Mouse (Mus musculus) limb, embryonic 13.5 days (tissue): ENCODE measurements around the gene Tmem104. TPM values are rescaled to one million over a fixed set of nuclear protein-coding genes. Genes with fewer than 3 reads are reported as not detected.

Experiments used
- ATAC-seq: fragments of 200-750 bp; cut with Nextera tagmentation; 2 replicates; pipeline ENCODE4 v1.8.0; 2017; ENCODE audit warnings: low read depth, moderate number of reproducible peaks, moderate TSS enrichment; ENCODE audit not compliant: low FRiP score
- H3K27ac ChIP-seq: fragments of 300-500 bp; sonication (generic); 2 replicates; pipeline ENCODE4 v1.5.1; 2015; ENCODE audit warnings: inconsistent platforms, mild to moderate bottlenecking, moderate library complexity
- H3K27me3 ChIP-seq: fragments of 300-500 bp; sonication (generic); 2 replicates; pipeline ENCODE4 v1.6.1; 2015; ENCODE audit warnings: mild to moderate bottlenecking, inconsistent platforms
- H3K36me3 ChIP-seq: fragments of 300-500 bp; sonication (generic); 2 replicates; pipeline ENCODE4 v1.6.1; 2015; ENCODE audit warnings: inconsistent platforms, mild to moderate bottlenecking, moderate library complexity
- H3K4me1 ChIP-seq: fragments of 300-500 bp; sonication (generic); 2 replicates; pipeline ENCODE4 v1.6.1; 2015; ENCODE audit warnings: inconsistent platforms
- H3K4me2 ChIP-seq: fragments of 300-500 bp; sonication (generic); replicated peaks from 2 replicates; pipeline ENCODE4 v1.6.1; 2015; ENCODE audit warnings: inconsistent platforms, mild to moderate bottlenecking, moderate library complexity
- H3K4me3 ChIP-seq: fragments of 300-500 bp; sonication (generic); 2 replicates; pipeline ENCODE4 v1.5.1; 2015; ENCODE audit warnings: moderate library complexity, mild to moderate bottlenecking, inconsistent platforms
- H3K9ac ChIP-seq: fragments of 300-500 bp; sonication (generic); 2 replicates; pipeline ENCODE4 v1.6.1; 2015; ENCODE audit warnings: mild to moderate bottlenecking, inconsistent platforms
- H3K9me3 ChIP-seq: fragments of 300-500 bp; sonication (generic); 2 replicates; pipeline ENCODE4 v1.6.1; 2016; ENCODE audit warnings: inconsistent platforms
- WGBS: fragments of 180-500 bp; shearing (Covaris S2); methylation state at CpG from one replicate; pipeline ENCODE4 v1.1.7; 2015; 5-methylcytosine and 5-hydroxymethylcytosine counted together
- polyA plus RNA-seq: library from polyadenylated mRNA; unstranded; fragments of >200 nt; fragmentation: Nextera tagmentation; extraction: Ambion mirVana; gene quantifications from 2 replicates; pipeline ENCODE4 v1.2.1, GENCODE M21; 2015

Tmem104 gene
- polyA plus RNA-seq, 1 experiment from 2014 or later = 10.9 TPM

- ATAC-seq = no peak
- 88% methylated on average over 13 of the region's 13 CpGs for WGBS
- Histone ChIP-seq H3K4me3 (no peak overlapping the region), H3K36me3 (peaks cover 22% of the 10 kb centered on the region), H3K4me2 (peak overlapping the region; percentile 87; the same call in 1 of the 2 replicates), H3K9ac (no peak overlapping the region), H3K27me3 (no peaks in the 10 kb centered on the region), H3K4me1 (peaks cover 16% of the 10 kb centered on the region), H3K27ac (no peak overlapping the region), H3K9me3 (no peaks in the 10 kb centered on the region)
These were observed 1.4 kb downstream of the Tmem104 start for GRCm38 (mm10) chr11:115188539-115189231.

GRCm38 (mm10) chr11:115189304-115189703, 2.0 kb downstream of the Tmem104 start:
- no peak overlapping the region for H3K4me3 ChIP-seq
- H3K9me3 ChIP-seq = no peaks in the 10 kb centered on the region
- H3K4me2 ChIP-seq = no peak overlapping the region
- H3K9ac ChIP-seq = no peak overlapping the region
- H3K27ac ChIP-seq = no peak overlapping the region
- WGBS = 92% methylated on average over 6 of the region's 6 CpGs
- peaks cover 22% of the 10 kb centered on the region for H3K36me3 ChIP-seq
- ATAC-seq = no peak
- peaks cover 16% of the 10 kb centered on the region for H3K4me1 ChIP-seq
- H3K27me3 ChIP-seq = no peaks in the 10 kb centered on the region

- Histone ChIP-seq H3K9me3 (no peaks in the 10 kb centered on the region), H3K4me2 (no peak overlapping the region), H3K9ac (no peak overlapping the region), H3K27me3 (no peaks in the 10 kb centered on the region), H3K4me3 (no peak overlapping the region), H3K27ac (no peak overlapping the region), H3K36me3 (peaks cover 25% of the 10 kb centered on the region), H3K4me1 (peaks cover 7% of the 10 kb centered on the region)
- 64% methylated on average over 9 of the region's 9 CpGs for WGBS
- ATAC-seq = no peak
These were observed 4.9 kb downstream of the Tmem104 start for GRCm38 (mm10) chr11:115192180-115192579.

- Histone ChIP-seq H3K4me2 (no peak overlapping the region), H3K9me3 (no peaks in the 10 kb centered on the region), H3K36me3 (peaks cover 32% of the 10 kb centered on the region), H3K9ac (no peak overlapping the region), H3K27me3 (no peaks in the 10 kb centered on the region), H3K4me3 (no peak overlapping the region), H3K27ac (no peak overlapping the region), H3K4me1 (no peaks in the 10 kb centered on the region; the same call in 1 of the 2 replicates)
- no peak for ATAC-seq
- 89% methylated on average over 6 of the region's 6 CpGs for WGBS
These were observed 7.4 kb downstream of the Tmem104 start for GRCm38 (mm10) chr11:115194693-115195092.

GRCm38 (mm10) chr11:115195933-115196332, 8.6 kb downstream of the Tmem104 start:
- no peaks in the 10 kb centered on the region for H3K9me3 ChIP-seq
- H3K4me1 ChIP-seq = no peaks in the 10 kb centered on the region; the same call in 1 of the 2 replicates
- no peak overlapping the region for H3K4me3 ChIP-seq
- WGBS = 88% methylated on average over 5 of the region's 5 CpGs
- H3K36me3 ChIP-seq = peaks cover 35% of the 10 kb centered on the region
- H3K4me2 ChIP-seq = no peak overlapping the region
- no peaks in the 10 kb centered on the region for H3K27me3 ChIP-seq
- ATAC-seq = no peak
- no peak overlapping the region for H3K27ac ChIP-seq
- H3K9ac ChIP-seq = no peak overlapping the region

DNA sequence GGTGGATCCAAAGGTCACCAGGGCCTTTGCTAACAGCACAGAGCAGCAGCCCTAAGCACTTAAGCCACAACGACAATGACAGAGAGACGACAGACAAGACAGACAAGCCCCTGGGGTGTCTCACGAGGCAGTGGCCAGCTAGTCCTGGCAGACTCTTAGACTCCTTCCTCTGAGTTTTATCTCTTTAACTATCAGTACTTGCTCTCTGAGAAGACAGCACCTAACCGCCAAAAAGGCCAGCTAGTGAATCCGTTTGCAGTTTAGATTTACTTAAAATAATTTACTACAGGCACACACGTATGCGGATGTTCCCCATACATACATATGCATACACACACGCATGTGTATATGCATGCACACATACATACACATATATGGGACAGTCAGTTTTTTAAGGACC, 10.3 kb downstream of the Tmem104 start:
- Histone ChIP-seq H3K9me3 (no peaks in the 10 kb centered on the region), H3K27me3 (no peaks in the 10 kb centered on the region), H3K36me3 (peaks cover 36% of the 10 kb centered on the region), H3K4me2 (no peak overlapping the region), H3K4me3 (no peak overlapping the region), H3K9ac (no peak overlapping the region), H3K4me1 (no peaks in the 10 kb centered on the region), H3K27ac (no peak overlapping the region)
- WGBS = 71% methylated on average over 8 of the region's 8 CpGs
- ATAC-seq = no peak

- H3K4me3 ChIP-seq = no peak overlapping the region
- no peaks in the 10 kb centered on the region for H3K4me1 ChIP-seq
- no peak for ATAC-seq
- no peaks in the 10 kb centered on the region for H3K27me3 ChIP-seq
- H3K4me2 ChIP-seq = no peak overlapping the region
- peaks cover 36% of the 10 kb centered on the region for H3K36me3 ChIP-seq
- no peak overlapping the region for H3K9ac ChIP-seq
- no peaks in the 10 kb centered on the region for H3K9me3 ChIP-seq
- no peak overlapping the region for H3K27ac ChIP-seq
- 41% methylated on average over 12 of the region's 12 CpGs for WGBS
These were observed 11.7 kb downstream of the Tmem104 start for GRCm38 (mm10) chr11:115198932-115199384.

DNA sequence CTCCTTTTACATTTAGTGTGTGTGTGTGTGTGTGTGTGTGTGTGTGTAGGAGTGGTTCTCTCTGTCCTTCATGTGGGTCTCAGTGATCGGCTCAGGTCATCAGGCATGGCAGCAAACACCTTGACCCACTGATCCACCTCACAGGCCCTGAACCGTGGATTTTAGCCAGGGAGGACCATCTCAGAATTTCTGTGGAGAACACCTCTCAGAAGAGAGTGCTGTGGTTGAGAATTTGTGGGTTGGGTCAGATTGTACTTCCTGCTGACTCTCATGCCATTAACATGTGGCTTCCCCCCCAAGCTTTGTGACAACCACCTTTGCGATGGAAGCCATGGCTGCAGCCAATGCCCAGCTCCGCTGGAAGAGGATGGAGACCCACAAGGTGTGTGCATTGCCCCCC, 13.2 kb downstream of the Tmem104 start:
- Histone ChIP-seq H3K4me3 (no peak overlapping the region), H3K27me3 (no peaks in the 10 kb centered on the region), H3K36me3 (peaks cover 46% of the 10 kb centered on the region), H3K27ac (no peak overlapping the region), H3K9me3 (no peaks in the 10 kb centered on the region), H3K9ac (no peak overlapping the region), H3K4me1 (no peaks in the 10 kb centered on the region), H3K4me2 (no peak overlapping the region)
- WGBS = 89% methylated on average over 4 of the region's 4 CpGs
- no peak for ATAC-seq

GRCm38 (mm10) chr11:115202316-115202715, 15.0 kb downstream of the Tmem104 start:
- peak; percentile 72 for ATAC-seq
- peaks cover 58% of the 10 kb centered on the region for H3K36me3 ChIP-seq

GRCm38 (mm10) chr11:115202756-115203155, 15.5 kb downstream of the Tmem104 start:
- peaks cover 54% of the 10 kb centered on the region for H3K36me3 ChIP-seq
- no peak overlapping the region for H3K4me3 ChIP-seq
- no peak overlapping the region for H3K9ac ChIP-seq
- WGBS = 91% methylated on average over 9 of the region's 9 CpGs
- no peak overlapping the region for H3K27ac ChIP-seq
- H3K4me1 ChIP-seq = no peaks in the 10 kb centered on the region
- no peaks in the 10 kb centered on the region for H3K9me3 ChIP-seq
- H3K4me2 ChIP-seq = no peak overlapping the region
- peaks cover 6% of the 10 kb centered on the region for H3K27me3 ChIP-seq
- no peak for ATAC-seq

More at GRCm38 (mm10) chr11:115202316-115202715, 15.0 kb downstream of the Tmem104 start:
- Histone ChIP-seq H3K27me3 (peaks cover 6% of the 10 kb centered on the region), H3K4me2 (no peak overlapping the region), H3K9me3 (no peaks in the 10 kb centered on the region), H3K9ac (no peak overlapping the region), H3K4me1 (no peaks in the 10 kb centered on the region), H3K27ac (no peak overlapping the region), H3K4me3 (no peak overlapping the region)
- WGBS = 11% methylated on average over 12 of the region's 12 CpGs

- 73% methylated on average over 12 of the region's 12 CpGs for WGBS
- Histone ChIP-seq H3K9ac (no peak overlapping the region), H3K27ac (no peak overlapping the region), H3K9me3 (no peaks in the 10 kb centered on the region), H3K4me2 (no peak overlapping the region), H3K4me3 (no peak overlapping the region), H3K27me3 (peaks cover 6% of the 10 kb centered on the region), H3K36me3 (peaks cover 48% of the 10 kb centered on the region), H3K4me1 (no peaks in the 10 kb centered on the region; the same call in 1 of the 2 replicates)
- no peak for ATAC-seq
These were observed 20.8 kb downstream of the Tmem104 start for GRCm38 (mm10) chr11:115208126-115208525.

DNA sequence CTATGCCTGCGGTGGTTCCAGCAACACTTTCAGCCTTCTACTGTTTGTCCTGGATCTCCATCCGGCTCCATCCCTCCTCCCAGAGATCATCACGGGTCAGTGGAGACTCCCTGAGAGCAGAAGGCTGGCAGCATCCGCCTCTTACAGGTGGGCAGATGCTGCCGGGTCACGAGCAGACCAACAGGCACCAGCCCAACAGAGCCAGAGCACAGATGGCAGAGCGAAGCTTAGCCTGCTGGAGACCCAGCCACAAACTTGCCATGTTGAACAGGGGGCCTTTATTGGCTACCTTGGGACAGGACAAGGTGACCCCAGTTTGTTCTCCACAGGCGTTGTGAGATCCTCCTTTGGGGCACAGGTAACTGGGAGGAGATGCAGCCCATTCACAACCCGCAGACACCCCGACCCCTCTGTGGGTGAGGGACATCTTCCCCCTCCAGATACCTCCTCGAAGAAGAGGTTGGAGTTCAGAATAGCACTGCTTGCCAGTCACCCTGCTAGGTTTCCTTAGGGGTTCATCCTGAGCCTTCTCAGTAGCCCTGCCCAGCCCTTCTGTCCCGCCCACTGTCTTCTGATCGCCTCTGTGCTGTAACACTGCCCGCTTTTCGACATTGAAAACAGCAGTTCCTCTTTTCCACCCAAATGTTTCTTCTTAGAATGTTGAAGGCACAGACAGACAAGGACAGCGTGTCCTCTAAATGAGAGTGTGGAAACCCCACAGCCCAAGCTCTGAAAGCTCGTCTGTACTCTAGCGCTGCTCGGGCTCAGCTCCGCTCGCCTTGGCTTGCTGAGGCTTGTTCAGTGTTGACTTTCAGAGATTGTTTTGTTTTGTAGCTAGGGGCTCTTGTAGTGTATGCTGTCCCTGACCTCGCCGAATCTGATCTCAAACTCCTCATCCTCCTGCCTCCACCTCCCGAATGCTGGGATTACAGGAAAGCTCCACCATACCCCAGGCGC, 21.8 kb downstream of the Tmem104 start:
- 81% methylated on average over 25 of the region's 25 CpGs for WGBS
- ATAC-seq = no peak
- H3K9ac ChIP-seq = no peak overlapping the region; the same call in 1 of the 2 replicates
- H3K27ac ChIP-seq = no peak overlapping the region
- peaks cover 48% of the 10 kb centered on the region for H3K36me3 ChIP-seq
- no peaks in the 10 kb centered on the region; the same call in 1 of the 2 replicates for H3K4me1 ChIP-seq
- H3K4me3 ChIP-seq = no peak overlapping the region
- H3K9me3 ChIP-seq = no peaks in the 10 kb centered on the region
- H3K4me2 ChIP-seq = no peak overlapping the region
- peaks cover 6% of the 10 kb centered on the region for H3K27me3 ChIP-seq
